Mouse (Mus musculus): ENCODE measurements around the gene Rtl3. TPM values are rescaled to one million over a fixed set of nuclear protein-coding genes. Genes with fewer than 3 reads are reported as not detected.

Gene Rtl3
- polyA plus RNA-seq, 1 experiment from 2014 or later, result 15.3 TPM

- no peaks in the 10 kb centered on the region for H3K27me3 ChIP-seq (ENCODE audit: control insufficient read depth, insufficient read depth, low read length)
- H3K4me3 ChIP-seq (ENCODE audit: low read length), result no peak overlapping the region
- WGBS, result 10% methylated on average over 2 of the region's 2 CpGs
- no peak overlapping the region for H3K27ac ChIP-seq (ENCODE audit: low read length)
- H3K4me1 ChIP-seq (ENCODE audit: control insufficient read depth, insufficient read depth, low read length), result no peaks in the 10 kb centered on the region
- H3K36me3 ChIP-seq (ENCODE audit: control insufficient read depth, insufficient read depth), result no peaks in the 10 kb centered on the region
- H3K9me3 ChIP-seq (replicated peaks; ENCODE audit: control insufficient read depth, low read length), result no peaks in the 10 kb centered on the region
- no peak overlapping the region for H3K9ac ChIP-seq (ENCODE audit: low read length)
- ATAC-seq (replicated peaks; ENCODE audit: extremely low read depth, insufficient read depth, low FRiP score), result no peak
- H3K4me2 ChIP-seq (ENCODE audit: low read depth, low read length), result no peak overlapping the region
Observed at GRCm38 (mm10) chrX:106794686-106795085, 45.8 kb downstream of the Rtl3 start.

Other genes with a start within 250 kb of the Rtl3 start
- 2.7 and 2.8 TPM in 2 replicates for gene Cysltr1, start 237.0 kb downstream of the Rtl3 start, polyA plus RNA-seq (2015; fragmentation: Nextera tagmentation; extraction: Ambion mirVana)
- gene Lpar4, start 80.0 kb upstream of the Rtl3 start, polyA plus RNA-seq (2015; fragmentation: Nextera tagmentation; extraction: Ambion mirVana), result 10.5 and 11.7 TPM in 2 replicates
- 1.2 and 4.3 TPM in 2 replicates for gene P2ry10, start 247.8 kb upstream of the Rtl3 start, polyA plus RNA-seq (2015; fragmentation: Nextera tagmentation; extraction: Ambion mirVana)

Data from heart, embryonic 16.5 days (tissue).